Mouse (Mus musculus): Measurements from ENCODE around the gene Osbpl2. TPM values are rescaled to one million over a fixed set of nuclear protein-coding genes. Genes with fewer than 3 reads are reported as not detected.

Osbpl2 gene
- 47.0 and 47.9 TPM in 2 replicates for polyA plus RNA-seq (2012; rRNA removed)

GRCm38 (mm10) chr2:180118661-180119438 lies at the start of gene Osbpl2:
Osbpl2 (plus strand) TSS chr2:180119306.

DNA sequence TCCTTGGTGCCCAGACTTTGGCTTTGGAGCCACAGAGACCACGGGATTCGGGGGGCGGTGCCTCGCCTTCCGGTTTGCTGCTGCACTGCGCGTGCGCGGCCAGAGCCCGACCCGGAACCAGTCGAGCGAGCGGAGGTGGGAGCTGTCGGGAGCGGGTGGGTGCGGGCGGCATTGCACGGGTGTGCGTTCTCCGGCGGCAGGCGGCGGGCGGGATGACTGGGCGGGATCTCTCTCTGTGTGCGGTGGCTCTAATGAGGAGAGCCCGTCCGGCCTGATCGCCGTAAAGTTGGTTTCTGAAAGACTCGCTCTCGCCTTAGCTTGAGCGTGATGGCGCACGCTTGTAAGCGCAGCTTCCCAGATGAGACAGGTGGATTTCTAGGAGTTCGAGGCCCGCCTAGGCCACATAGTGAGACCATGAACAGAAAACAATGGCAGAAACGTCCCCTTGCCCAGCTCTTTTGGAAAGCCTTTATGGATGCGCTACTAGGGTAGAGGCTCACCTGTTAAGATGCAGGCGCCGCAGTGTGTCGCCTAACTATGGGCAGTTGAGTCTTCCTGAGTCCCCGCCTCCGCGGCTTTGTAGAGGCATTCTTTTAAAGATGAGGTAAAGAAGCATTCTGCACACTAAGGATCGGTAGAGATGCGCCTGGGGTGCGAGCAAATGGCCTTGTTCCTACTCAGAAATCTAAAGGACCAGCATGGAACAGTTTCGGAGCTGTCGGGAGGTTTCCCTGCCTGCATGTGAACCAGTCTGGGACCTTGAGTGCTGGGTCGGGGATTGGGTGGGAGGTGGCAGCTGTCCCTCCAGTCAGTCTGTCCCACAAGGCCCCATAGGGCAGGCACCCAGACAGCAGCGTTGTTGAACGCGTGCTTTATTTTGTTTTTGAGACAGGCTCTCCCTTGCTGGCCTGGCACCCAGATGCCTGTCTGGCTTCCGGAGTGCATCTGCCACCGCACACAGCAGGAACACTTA lies 48.3 kb upstream of the Osbpl2 start, which contains the start of gene Mtg2:
Mtg2 (plus strand) TSS at position 108 of the 973 bp plus-strand sequence.

GRCm38 (mm10) chr2:180103978-180104658 lies 15.0 kb upstream of the Osbpl2 start, which contains the start of gene Hrh3:
Hrh3 (minus strand) TSS chr2:180104488.

DNA sequence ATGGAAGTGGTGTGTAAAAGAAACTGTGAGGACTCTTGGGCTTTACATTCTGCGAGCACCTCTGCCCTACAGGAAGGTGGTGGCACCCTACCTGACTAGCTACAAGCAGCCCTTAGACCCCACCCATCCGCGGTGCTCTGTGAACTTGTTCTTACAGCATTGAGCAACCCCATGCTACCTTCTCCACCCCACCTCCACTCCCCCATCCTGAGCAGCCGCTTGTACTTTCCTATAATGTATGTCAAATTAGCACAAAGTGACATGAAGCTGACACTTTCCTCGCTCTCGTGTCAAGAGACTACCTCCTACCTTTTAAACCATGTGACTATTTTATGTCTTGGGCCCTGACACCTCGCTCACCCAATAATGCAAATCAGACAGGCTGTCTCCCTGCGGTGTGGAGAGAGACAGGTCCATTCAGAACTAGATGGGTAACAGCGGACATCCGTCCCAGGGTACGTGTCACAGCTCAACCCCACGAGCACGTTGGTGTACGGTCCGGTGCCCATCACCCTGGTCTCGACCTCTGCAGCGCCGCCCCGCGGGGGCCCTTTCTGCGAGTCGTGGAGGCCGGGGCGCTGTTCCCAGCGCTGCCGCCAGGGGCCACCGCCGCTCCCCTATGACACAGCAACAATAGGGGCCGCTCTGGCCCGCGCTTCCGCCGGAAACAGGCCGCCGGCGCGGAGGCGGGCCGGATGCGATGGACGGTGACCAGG lies 51.9 kb downstream of the Osbpl2 start, which contains the start of gene Adrm1:
Adrm1 (plus strand) TSS at position 680 of the 716 bp plus-strand sequence.

Other genes starting within 250 kb of the Osbpl2 start
- 13.5 and 16.6 TPM in 2 replicates for gene Taf4, start 142.7 kb upstream of the Osbpl2 start, polyA plus RNA-seq (2012; rRNA removed)
- 47.1 and 59.0 TPM in 2 replicates for gene Lsm14b, start 94.3 kb upstream of the Osbpl2 start, polyA plus RNA-seq (2012; rRNA removed)
- 132 and 137 TPM in 2 replicates for gene Psma7, start 76.9 kb upstream of the Osbpl2 start, polyA plus RNA-seq (2012; rRNA removed)
- gene Ss18l1, start 76.8 kb upstream of the Osbpl2 start, polyA plus RNA-seq (2012; rRNA removed), result 7.0 and 8.2 TPM in 2 replicates
- 11.2 and 13.1 TPM in 2 replicates for gene Mtg2, start 48.7 kb upstream of the Osbpl2 start, polyA plus RNA-seq (2012; rRNA removed)
- gene Hrh3, start 14.8 kb upstream of the Osbpl2 start, polyA plus RNA-seq (2012; rRNA removed), result 0.13 and 0.23 TPM in 2 replicates
- gene Adrm1, start 52.2 kb downstream of the Osbpl2 start, polyA plus RNA-seq (2012; rRNA removed), result 114 and 125 TPM in 2 replicates
- 60.6 and 63.4 TPM in 2 replicates for gene Lama5, start 106.6 kb downstream of the Osbpl2 start, polyA plus RNA-seq (2012; rRNA removed)
- gene Rps21, start 138.1 kb downstream of the Osbpl2 start, polyA plus RNA-seq (2012; rRNA removed), result 2,955 and 3,485 TPM in 2 replicates
- gene Cables2, start 154.2 kb downstream of the Osbpl2 start, polyA plus RNA-seq (2012; rRNA removed), result 33.6 and 35.1 TPM in 2 replicates
- 3.7 and 4.2 TPM in 2 replicates for gene Rbbp8nl, start 170.6 kb downstream of the Osbpl2 start, polyA plus RNA-seq (2012; rRNA removed)
- gene Gata5, start 215.4 kb downstream of the Osbpl2 start, polyA plus RNA-seq (2012; rRNA removed), result 0.80 and 0.98 TPM in 2 replicates